In the genomic region with DNA sequence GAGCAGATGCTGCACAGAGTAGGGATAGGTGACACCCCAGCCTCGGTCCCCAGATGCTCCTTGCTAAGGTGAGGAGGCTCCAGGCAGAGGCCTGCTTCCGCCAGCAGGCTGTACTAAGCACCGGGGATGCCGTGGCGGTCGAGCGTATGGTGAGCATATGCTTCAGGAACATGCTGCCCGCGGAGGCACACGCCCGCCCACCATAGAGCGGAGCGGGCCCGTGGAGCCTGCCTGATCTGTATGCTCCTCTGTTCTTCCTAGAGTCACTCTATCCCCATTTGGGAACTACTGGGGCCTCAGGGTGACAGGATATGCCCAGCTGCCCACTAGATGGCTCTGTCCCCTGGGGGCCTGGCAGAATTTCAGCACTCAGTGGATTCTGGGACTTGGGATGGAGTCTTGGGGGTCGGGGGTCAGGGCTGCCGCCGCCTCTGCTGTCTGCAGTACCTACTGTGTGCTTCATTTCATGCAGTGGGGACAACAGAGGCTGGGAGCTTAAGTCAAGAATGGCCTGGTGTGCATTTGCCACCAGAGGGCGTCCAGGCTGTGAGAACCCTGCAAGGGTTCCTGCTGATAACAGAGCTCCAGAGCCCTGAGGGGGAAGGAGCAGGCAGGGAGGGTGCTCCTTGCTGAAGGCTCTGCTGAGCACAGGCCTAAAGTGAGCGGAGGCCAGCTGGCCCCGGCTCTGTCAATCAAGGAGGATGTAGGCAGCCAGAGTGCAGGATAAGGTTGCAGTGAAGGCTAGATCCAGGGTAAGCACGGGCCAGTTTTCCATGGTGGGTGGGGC, we compare ENCODE assay signal across 9 mouse cellular contexts.
DNase-seq lines count a peak whose midpoint lies in the region; ATAC-seq and TF ChIP-seq lines count a peak whose summit lies in the region.
"Had no signal": no experiment of that assay in that cellular context is flagged by ENCODE, and none has a peak within 500 bp of the region (broad histone marks: within the 10 kb centered on the region; RNA-seq: fewer than 3 reads in every experiment).

No protein-coding gene starts in this region.

- TF ChIP-seq POLR2A in olfactory bulb, adult 2 months (IDR thresholded peaks at IDR 0.05; ENCODE audit: insufficient read depth, low read depth, low read length), result no peak

- H3K4me2 ChIP-seq in liver, embryonic 13.5 days, result peak overlapping the region; percentile 42
- H3K4me2 ChIP-seq: hindbrain, embryonic 15.5 days had no signal

- WGBS in liver, embryonic 13.5 days (ENCODE audit: insufficient replicate concordance), result 42% methylated on average over 21 of the region's 21 CpGs
- WGBS in olfactory bulb, adult 2 months, result 47% methylated on average over 21 of the region's 21 CpGs

- peak overlapping the region; percentile 91 for H3K9ac ChIP-seq in liver, embryonic 13.5 days
- H3K9ac ChIP-seq: hindbrain, embryonic 15.5 days had no signal

- no peak for ATAC-seq in G1E (ENCODE audit: extremely low read depth, insufficient number of reproducible peaks, low FRiP score, poor library complexity, severe bottlenecking)
- peak; percentile 71 for ATAC-seq in liver, embryonic 13.5 days (ENCODE audit: low read depth)
- no peak for ATAC-seq in monocyte, adult 5-6 weeks (replicated peaks; ENCODE audit: insufficient number of reproducible peaks, low FRiP score, low TSS enrichment, poor library complexity, severe bottlenecking)

- H3K36me3 ChIP-seq in G1E (replicated peaks), result no peaks in the 10 kb centered on the region
- H3K36me3 ChIP-seq in liver, embryonic 13.5 days, result no peaks in the 10 kb centered on the region
- H3K36me3 ChIP-seq: hindbrain, embryonic 15.5 days had no signal

- no peak overlapping the region for H3K4me3 ChIP-seq in G1E (ENCODE audit: low read depth, low read length)
- no peak overlapping the region for H3K4me3 ChIP-seq in liver, embryonic 13.5 days (replicated peaks)
- H3K4me3 ChIP-seq in olfactory bulb, adult 2 months (ENCODE audit: insufficient read depth, low read depth, low read length), result no peak overlapping the region
- H3K4me3 ChIP-seq: hindbrain, embryonic 15.5 days had no signal

- H3K9me3 ChIP-seq in G1E (replicated peaks), result no peaks in the 10 kb centered on the region
- no peaks in the 10 kb centered on the region for H3K9me3 ChIP-seq in liver, embryonic 13.5 days (replicated peaks)
- H3K9me3 ChIP-seq: hindbrain, embryonic 15.5 days had no signal

- TF ChIP-seq CTCF in G1E (IDR thresholded peaks at IDR 0.05; ENCODE audit: low read depth, low read length), result peak; percentile 9; the same call in 1 of the 2 replicates
- peak; percentile 99 for TF ChIP-seq CTCF in olfactory bulb, adult 2 months (IDR thresholded peaks at IDR 0.05; ENCODE audit: insufficient read depth, low read depth, low read length)

- H3K27me3 ChIP-seq in G1E (ENCODE audit: insufficient read depth, low read length), result peaks cover 50% of the 10 kb centered on the region
- no peaks in the 10 kb centered on the region for H3K27me3 ChIP-seq in liver, embryonic 13.5 days

- peak; percentile 45 for DNase-seq in 3134 (ENCODE audit: extremely low read depth, insufficient read length, low spot score)
- peak; percentile 45 for DNase-seq in G1E (ENCODE audit: low spot score)
- DNase-seq in cerebellum, postnatal 25 days, result peak; percentile 77 to 84
- peak; percentile 75 for DNase-seq in gastrocnemius, postnatal 25 days
- DNase-seq in kidney, adult 9 months, result peak; percentile 51
- peak; percentile 79 for DNase-seq in liver, embryonic 13.5 days

- peak overlapping the region; percentile 100 for H3K27ac ChIP-seq in liver, embryonic 13.5 days
- H3K27ac ChIP-seq in olfactory bulb, adult 2 months (ENCODE audit: insufficient read depth, low read depth, low read length), result peak overlapping the region; percentile 4
- H3K27ac ChIP-seq: hindbrain, embryonic 15.5 days had no signal

- H3K4me1 ChIP-seq in G1E (ENCODE audit: insufficient read depth, low read depth, low read length), result no peaks in the 10 kb centered on the region
- peaks cover 81% of the 10 kb centered on the region for H3K4me1 ChIP-seq in liver, embryonic 13.5 days (replicated peaks)
- peaks cover 88% of the 10 kb centered on the region for H3K4me1 ChIP-seq in olfactory bulb, adult 2 months (ENCODE audit: control insufficient read depth, insufficient read depth, low read length)
